Mouse (Mus musculus): ENCODE measurements around the gene Qpctl. TPM values are rescaled to one million over a fixed set of nuclear protein-coding genes. Genes with fewer than 3 reads are reported as not detected.

Qpctl gene
- total and polyA plus RNA-seq, 2 experiments: 4.3 to 11.7 TPM

DNA sequence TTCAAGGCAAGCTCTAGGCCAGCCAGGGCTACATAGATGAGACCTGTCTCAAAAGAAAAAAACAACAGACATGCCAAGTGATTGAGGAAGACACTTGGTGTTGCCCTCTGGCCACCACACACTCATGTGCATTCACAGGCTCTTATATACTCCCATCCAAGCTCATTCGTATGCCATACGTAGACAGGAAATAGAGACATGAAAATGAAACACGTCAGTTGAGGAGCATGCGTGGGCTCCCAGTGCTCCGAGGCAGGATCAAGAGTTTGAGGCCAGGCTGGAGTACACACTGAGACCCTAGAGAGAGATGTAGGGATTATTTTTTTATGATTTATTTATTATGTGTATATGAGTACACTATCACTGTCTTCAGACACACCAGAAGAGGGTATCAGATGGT, 19.7 kb downstream of the Qpctl start:
- no peak for TF ChIP-seq CTCF (IDR thresholded peaks at IDR 0.05; ENCODE audit: low read depth, low read length)
- TF ChIP-seq POLR2A (IDR thresholded peaks at IDR 0.05; ENCODE audit: extremely low read depth, insufficient read depth, low read length): no peak
- Histone ChIP-seq H3K79me2 (ENCODE audit: control insufficient read depth, insufficient read depth, low read length) (peaks cover 14% of the 10 kb centered on the region; the same call in 1 of the 2 replicates), H3K27me3 (ENCODE audit: control insufficient read depth, insufficient read depth, low read length) (no peaks in the 10 kb centered on the region), H3K36me3 (ENCODE audit: control insufficient read depth, insufficient read depth, low read length) (no peaks in the 10 kb centered on the region), H3K27ac (replicated peaks; ENCODE audit: insufficient read depth, low read depth, low read length) (no peak overlapping the region), H3K4me3 (ENCODE audit: insufficient read depth, low read depth, low read length) (no peak overlapping the region), H3K9ac (ENCODE audit: low read depth, low read length) (no peak overlapping the region), H3K4me1 (ENCODE audit: control insufficient read depth, insufficient read depth, low read length) (peaks cover 10% of the 10 kb centered on the region; the same call in 1 of the 2 replicates)
- no peak for DNase-seq (ENCODE audit: extremely low read depth, low read depth, low spot score)
- WGBS: 90% methylated on average over 5 of the region's 5 CpGs

DNA sequence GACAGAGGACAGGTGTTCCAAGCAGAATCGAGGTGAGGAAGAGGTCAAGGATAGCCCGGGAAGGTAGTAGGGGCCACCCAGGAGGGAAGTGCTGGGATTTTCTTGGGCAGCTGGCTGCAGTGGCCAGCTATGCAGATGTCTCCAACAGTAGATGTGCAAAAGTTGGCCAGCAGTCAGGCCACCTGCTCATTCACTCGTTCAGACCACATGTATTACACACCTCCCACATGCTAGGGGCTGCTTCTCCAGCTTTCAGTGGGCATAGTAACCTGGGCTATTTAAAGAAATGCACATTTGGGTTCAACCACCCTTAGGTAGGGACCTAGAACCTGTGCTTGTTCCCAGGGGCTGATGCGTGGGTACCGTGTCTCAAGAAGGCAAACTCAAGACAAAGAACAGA, 21.3 kb downstream of the Qpctl start:
- H3K27me3 ChIP-seq (ENCODE audit: control insufficient read depth, insufficient read depth, low read length): no peaks in the 10 kb centered on the region
- no peak overlapping the region for H3K9ac ChIP-seq (ENCODE audit: low read depth, low read length)
- peaks cover 9% of the 10 kb centered on the region; the same call in 1 of the 2 replicates for H3K79me2 ChIP-seq (ENCODE audit: control insufficient read depth, insufficient read depth, low read length)
- WGBS: 93% methylated on average over 5 of the region's 5 CpGs
- peaks cover 10% of the 10 kb centered on the region; the same call in 1 of the 2 replicates for H3K4me1 ChIP-seq (ENCODE audit: control insufficient read depth, insufficient read depth, low read length)
- TF ChIP-seq POLR2A (IDR thresholded peaks at IDR 0.05; ENCODE audit: extremely low read depth, insufficient read depth, low read length) (no peak), CTCF (IDR thresholded peaks at IDR 0.05; ENCODE audit: low read depth, low read length) (no peak)
- no peak overlapping the region for H3K4me3 ChIP-seq (ENCODE audit: insufficient read depth, low read depth, low read length)
- no peak overlapping the region for H3K27ac ChIP-seq (replicated peaks; ENCODE audit: insufficient read depth, low read depth, low read length)
- no peaks in the 10 kb centered on the region for H3K36me3 ChIP-seq (ENCODE audit: control insufficient read depth, insufficient read depth, low read length)
- DNase-seq (ENCODE audit: extremely low read depth, low read depth, low spot score): no peak

DNA sequence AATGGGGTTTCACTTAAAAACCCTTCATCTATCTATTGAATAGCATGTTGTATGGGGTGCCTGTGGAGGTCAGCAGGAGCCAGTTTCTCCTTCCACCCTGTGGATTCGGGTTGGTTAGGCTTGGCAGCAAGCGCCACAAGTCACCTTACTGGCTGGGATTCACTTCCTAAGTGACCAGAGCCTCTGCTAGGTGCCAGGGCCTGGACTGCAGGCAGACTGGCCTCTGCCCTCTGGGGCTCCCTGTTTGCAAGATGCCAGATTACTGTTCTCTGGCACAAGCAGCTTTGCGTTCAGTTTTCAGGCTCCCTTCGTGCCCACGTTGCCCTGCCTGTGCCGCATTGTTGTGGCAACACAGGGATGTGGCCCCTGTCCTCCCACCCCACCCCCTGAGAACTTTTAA, 24.4 kb downstream of the Qpctl start:
- DNase-seq (ENCODE audit: extremely low read depth, low read depth, low spot score): peak; percentile 88
- H3K27me3 ChIP-seq (ENCODE audit: control insufficient read depth, insufficient read depth, low read length): no peaks in the 10 kb centered on the region
- no peak for TF ChIP-seq POLR2A (IDR thresholded peaks at IDR 0.05; ENCODE audit: extremely low read depth, insufficient read depth, low read length)
- TF ChIP-seq CTCF (IDR thresholded peaks at IDR 0.05; ENCODE audit: low read depth, low read length): no peak
- H3K9ac ChIP-seq (ENCODE audit: low read depth, low read length): no peak overlapping the region
- H3K4me1 ChIP-seq (ENCODE audit: control insufficient read depth, insufficient read depth, low read length): peaks cover 13% of the 10 kb centered on the region
- H3K27ac ChIP-seq (replicated peaks; ENCODE audit: insufficient read depth, low read depth, low read length): 0 out of 2 replicates have a peak overlapping the region, but pooled peaks have one; percentile 37
- peaks cover 20% of the 10 kb centered on the region; the same call in 1 of the 2 replicates for H3K79me2 ChIP-seq (ENCODE audit: control insufficient read depth, insufficient read depth, low read length)
- no peak overlapping the region for H3K4me3 ChIP-seq (ENCODE audit: insufficient read depth, low read depth, low read length)
- no peaks in the 10 kb centered on the region for H3K36me3 ChIP-seq (ENCODE audit: control insufficient read depth, insufficient read depth, low read length)
- 21% methylated on average over 6 of the region's 6 CpGs for WGBS

DNA sequence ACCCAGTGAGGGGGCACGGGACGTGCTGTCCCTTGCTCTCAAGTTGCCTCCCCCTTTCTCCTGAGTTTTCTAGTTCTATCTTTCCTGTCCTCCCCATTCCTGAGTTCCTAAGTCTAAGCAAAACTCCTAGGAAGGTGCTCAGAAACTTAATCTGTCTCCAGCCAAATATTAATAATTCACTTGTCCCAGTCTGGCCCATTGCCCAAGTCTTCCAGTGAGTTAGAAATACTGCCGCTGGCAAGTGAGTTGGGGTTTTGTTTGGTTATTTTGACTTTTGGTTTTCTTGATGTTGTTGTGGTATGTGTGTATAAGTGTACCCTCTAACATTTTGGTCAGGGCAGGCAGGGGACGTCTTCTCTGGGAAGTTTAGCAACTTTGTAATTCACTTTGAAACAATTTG, 27.4 kb downstream of the Qpctl start:
- Histone ChIP-seq H3K27ac (replicated peaks; ENCODE audit: insufficient read depth, low read depth, low read length) (no peak overlapping the region), H3K27me3 (ENCODE audit: control insufficient read depth, insufficient read depth, low read length) (no peaks in the 10 kb centered on the region), H3K4me3 (ENCODE audit: insufficient read depth, low read depth, low read length) (no peak overlapping the region), H3K79me2 (ENCODE audit: control insufficient read depth, insufficient read depth, low read length) (peaks cover 21% of the 10 kb centered on the region; the same call in 1 of the 2 replicates), H3K9ac (ENCODE audit: low read depth, low read length) (no peak overlapping the region), H3K36me3 (ENCODE audit: control insufficient read depth, insufficient read depth, low read length) (no peaks in the 10 kb centered on the region), H3K4me1 (ENCODE audit: control insufficient read depth, insufficient read depth, low read length) (peaks cover 13% of the 10 kb centered on the region)
- WGBS: 70% methylated on average over 4 of the region's 4 CpGs
- TF ChIP-seq CTCF (IDR thresholded peaks at IDR 0.05; ENCODE audit: low read depth, low read length) (no peak), POLR2A (IDR thresholded peaks at IDR 0.05; ENCODE audit: extremely low read depth, insufficient read depth, low read length) (no peak)
- peak; percentile 24 for DNase-seq (ENCODE audit: extremely low read depth, low read depth, low spot score)

DNA sequence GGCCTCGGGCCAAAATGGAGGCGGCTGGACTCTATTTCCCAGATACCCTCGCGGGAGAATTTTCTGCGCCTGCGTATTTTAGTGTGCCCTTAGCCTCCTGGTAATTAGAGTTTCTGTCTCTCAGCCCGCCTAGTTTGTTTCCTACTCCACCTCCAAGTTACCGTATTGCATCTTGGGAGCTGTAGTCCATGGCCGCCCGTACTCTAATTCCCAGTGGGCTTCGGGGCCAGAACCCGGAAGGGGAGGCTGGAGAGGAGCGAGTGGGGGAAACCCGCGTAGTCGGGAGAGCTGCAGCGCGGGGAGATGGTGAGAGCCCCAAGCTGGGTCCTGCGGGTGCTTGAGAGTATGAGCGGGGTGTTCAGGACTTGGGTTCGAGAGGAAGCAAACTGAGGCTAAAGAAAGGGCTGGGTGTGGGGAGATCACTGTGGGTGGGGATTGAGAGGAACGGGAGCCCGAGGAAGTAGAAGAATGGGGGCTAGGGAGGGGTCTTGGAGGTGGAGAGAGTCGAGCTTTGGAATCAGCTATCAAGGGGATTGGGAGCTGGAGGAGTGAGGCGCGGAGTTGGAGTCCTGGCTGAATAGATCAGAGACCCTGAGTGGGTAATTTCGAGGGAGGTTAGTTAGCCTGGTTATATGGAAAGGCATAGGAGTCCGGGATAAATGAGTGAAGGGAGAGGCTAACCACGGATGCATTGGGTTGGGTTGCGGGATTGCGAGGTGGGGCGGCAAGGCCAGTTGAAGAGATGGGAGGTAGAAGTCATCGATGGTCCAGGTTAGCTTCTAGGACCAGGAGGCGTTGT, 29.3 kb downstream of the Qpctl start, which contains the start of gene Fbxo46:
Gene Fbxo46 (plus strand): TSS at position 229 of the 799 bp plus-strand sequence.
- H3K79me2 ChIP-seq (ENCODE audit: control insufficient read depth, insufficient read depth, low read length): peaks cover 11% of the 10 kb centered on the region; the same call in 1 of the 2 replicates
- peak; percentile 77 for TF ChIP-seq POLR2A (IDR thresholded peaks at IDR 0.05; ENCODE audit: extremely low read depth, insufficient read depth, low read length)
- no peak for TF ChIP-seq CTCF (IDR thresholded peaks at IDR 0.05; ENCODE audit: low read depth, low read length)
- H3K4me1 ChIP-seq (ENCODE audit: control insufficient read depth, insufficient read depth, low read length): peaks cover 12% of the 10 kb centered on the region
- peak within 1 kb of the TSS; percentile 41 for H3K27ac ChIP-seq (replicated peaks; ENCODE audit: insufficient read depth, low read depth, low read length)
- H3K4me3 ChIP-seq (ENCODE audit: insufficient read depth, low read depth, low read length): peak within 1 kb of the TSS; percentile 73
- DNase-seq (ENCODE audit: extremely low read depth, low read depth, low spot score): peak; percentile 95
- H3K36me3 ChIP-seq (ENCODE audit: control insufficient read depth, insufficient read depth, low read length): no peaks in the 10 kb centered on the region
- peak within 1 kb of the TSS; percentile 70 for H3K9ac ChIP-seq (ENCODE audit: low read depth, low read length)
- no peaks in the 10 kb centered on the region for H3K27me3 ChIP-seq (ENCODE audit: control insufficient read depth, insufficient read depth, low read length)
- WGBS: 1% methylated on average over 34 of the region's 34 CpGs

DNA sequence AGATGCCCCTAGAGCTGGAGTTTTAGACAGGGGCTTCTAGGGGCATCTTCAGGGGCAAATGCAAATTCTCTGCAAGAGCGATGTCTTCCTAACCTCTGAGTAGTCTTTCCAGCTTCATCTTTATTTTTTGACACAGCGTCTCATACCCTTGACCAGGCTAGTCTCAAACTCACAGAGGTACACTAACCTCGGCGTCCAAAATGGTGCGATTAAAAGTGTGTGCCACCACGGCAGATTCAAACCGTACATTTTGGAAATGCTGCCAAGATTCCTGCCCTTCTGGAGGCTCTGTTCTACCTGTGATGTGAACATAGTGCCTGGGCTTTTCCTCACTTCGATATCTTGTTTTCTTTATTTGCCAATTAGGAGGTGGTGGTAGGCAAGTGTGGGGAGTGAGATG, 30.0 kb downstream of the Qpctl start:
- Histone ChIP-seq H3K27ac (replicated peaks; ENCODE audit: insufficient read depth, low read depth, low read length) (no peak overlapping the region), H3K27me3 (ENCODE audit: control insufficient read depth, insufficient read depth, low read length) (no peaks in the 10 kb centered on the region), H3K4me1 (ENCODE audit: control insufficient read depth, insufficient read depth, low read length) (peaks cover 11% of the 10 kb centered on the region), H3K4me3 (ENCODE audit: insufficient read depth, low read depth, low read length) (no peak overlapping the region), H3K9ac (ENCODE audit: low read depth, low read length) (no peak overlapping the region), H3K36me3 (ENCODE audit: control insufficient read depth, insufficient read depth, low read length) (no peaks in the 10 kb centered on the region), H3K79me2 (ENCODE audit: control insufficient read depth, insufficient read depth, low read length) (peaks cover 11% of the 10 kb centered on the region; the same call in 1 of the 2 replicates)
- DNase-seq (ENCODE audit: extremely low read depth, low read depth, low spot score): no peak
- WGBS: 92% methylated on average over 8 of the region's 8 CpGs
- TF ChIP-seq POLR2A (IDR thresholded peaks at IDR 0.05; ENCODE audit: extremely low read depth, insufficient read depth, low read length) (no peak), CTCF (IDR thresholded peaks at IDR 0.05; ENCODE audit: low read depth, low read length) (no peak)
